Mouse (Mus musculus): Measurements from ENCODE around the gene Pde1a.

DNA sequence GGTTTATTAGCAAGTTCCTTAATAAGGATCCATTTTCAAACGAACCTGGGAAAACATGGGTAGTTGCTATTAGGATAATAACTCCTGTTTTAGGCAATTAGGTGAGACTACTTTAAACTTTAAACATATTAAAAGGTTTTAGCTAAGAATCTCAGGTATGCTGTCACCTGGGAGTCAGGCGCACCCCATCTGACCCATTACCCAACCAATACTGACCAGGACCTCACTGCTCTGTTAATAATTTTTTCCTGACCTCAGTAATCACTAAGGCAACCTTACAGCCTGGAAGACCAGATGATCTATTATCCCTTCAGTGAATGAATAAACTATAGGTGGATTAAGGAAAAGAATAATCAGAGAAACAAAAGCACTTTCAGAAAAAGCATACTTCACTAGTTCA is 100.2 kb downstream of the Pde1a start:
- TF ChIP-seq CEBPB (IDR thresholded peaks at IDR 0.05; ENCODE audit: low read depth) = no peak
- no peak for TF ChIP-seq CTCF (IDR thresholded peaks at IDR 0.05; ENCODE audit: control insufficient read depth, insufficient read depth, insufficient read length)
- TF ChIP-seq USF1 (IDR thresholded peaks at IDR 0.05; ENCODE audit: low read depth) = no peak
- TF ChIP-seq MYOG (IDR thresholded peaks at IDR 0.05; ENCODE audit: control insufficient read depth, extremely low read depth, insufficient read length) = no peak
- TF ChIP-seq FOSL1 (IDR thresholded peaks at IDR 0.05; ENCODE audit: insufficient read depth, low read length, poor library complexity, severe bottlenecking) = no peak
